Comparison of ENCODE assay signal across 9 mouse cellular contexts in genomic region chr9:114603876-114604540, GRCm38 (mm10). TPM values are rescaled to one million over a fixed set of nuclear protein-coding genes. Genes with fewer than 3 reads are reported as not detected.
DNase-seq lines count a peak whose midpoint lies in the region.
"Had no signal": no experiment of that assay in that cellular context is flagged by ENCODE, and none has a peak within 500 bp of the region (broad histone marks: within the 10 kb centered on the region; RNA-seq: fewer than 3 reads in every experiment).

No protein-coding gene starts in this region.

- DNase-seq in left cerebral cortex, postnatal 4 days = peak; percentile 91
- DNase-seq in left cerebral cortex, adult 9 months (ENCODE audit: low spot score in 2 of 2) = no peak
- peak; percentile 33 for DNase-seq in cerebellum, adult 11 months
- peak; percentile 18 for DNase-seq in embryo, embryonic 11 days
- DNase-seq in retina, adult 2 months (ENCODE audit: low read depth, low spot score) = peak; percentile 60
- no peak for DNase-seq in kidney, adult 8-10 months
- no peak for DNase-seq in urinary bladder, adult 2 months (ENCODE audit: low spot score)
- DNase-seq in gastrocnemius, adult 8-10 months (ENCODE audit: low spot score in 2 of 2) = no peak

- intact Hi-C loops in left cerebral cortex, postnatal 4 days (cut with DNase I) = no loop called here

RNA-seq across cellular contexts. Expression of gene Cnot10, which starts 36.0 kb away (rescaled TPM):
- total RNA-seq in left cerebral cortex, postnatal 4 days (2021) = 10 to 100 TPM; 48.4 to 53.1 TPM
- polyA plus RNA-seq in urinary bladder, adult 2 months (2012; rRNA removed) = 42.0 and 45.8 TPM in 2 replicates
- total RNA-seq in gastrocnemius, adult 8-10 months (2022) = 10 to 100 TPM; 13.6 to 18.4 (median 15.9) TPM

RNA-seq across cellular contexts. Expression of gene Trim71, which starts 39.8 kb away (rescaled TPM):
- under 1 TPM; 0.06 to 0.14 TPM for total RNA-seq in left cerebral cortex, postnatal 4 days (2021)
- polyA plus RNA-seq in urinary bladder, adult 2 months (2012; rRNA removed) = 0.23 and 0.28 TPM in 2 replicates
- total RNA-seq in gastrocnemius, adult 8-10 months (2022) = not detected
- total RNA-seq: adrenal gland, adult 18-20 months had no signal

Comparison
In these comparisons a context has a peak if more than half of its experiments do, and no peak if none do; other contexts are left out.
1. DNase-seq: peak in left cerebral cortex, postnatal 4 days (single experiment), cerebellum, adult 11 months (single experiment), embryo, embryonic 11 days (single experiment) and retina, adult 2 months (single experiment); none in left cerebral cortex, adult 9 months (0 of 2), kidney, adult 8-10 months (0 of 2), urinary bladder, adult 2 months (single experiment) and gastrocnemius, adult 8-10 months (0 of 2).